Mouse (Mus musculus) urinary bladder, postnatal 25 days (tissue): Measurements from ENCODE around the gene 4833439L19Rik.

Source experiments
- DNase-seq: peaks from one replicate; pipeline ENCODE4 v3.0.0; 2022; ENCODE audit warnings: low spot score

Gene 4833439L19Rik

DNA sequence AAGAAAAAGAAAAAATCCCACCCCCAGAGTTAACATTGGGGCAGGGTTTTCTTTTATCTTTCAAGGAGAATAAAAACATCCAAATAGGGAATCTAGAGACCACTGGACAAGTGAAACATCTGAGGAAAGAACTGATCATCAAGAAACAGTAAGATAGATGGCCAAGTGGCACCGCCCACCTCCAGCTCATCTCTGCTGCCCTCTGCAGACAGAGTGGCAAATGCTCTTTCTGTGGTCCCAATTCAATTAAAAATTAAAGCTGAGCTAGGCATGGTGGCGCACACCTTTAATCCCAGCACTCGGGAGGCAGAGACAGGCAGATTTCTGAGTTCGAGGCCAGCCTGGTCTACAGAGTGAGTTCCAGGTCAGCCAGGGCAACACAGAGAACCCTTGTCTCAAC is 45.0 kb downstream of the 4833439L19Rik start:
- no peak for DNase-seq

DNA sequence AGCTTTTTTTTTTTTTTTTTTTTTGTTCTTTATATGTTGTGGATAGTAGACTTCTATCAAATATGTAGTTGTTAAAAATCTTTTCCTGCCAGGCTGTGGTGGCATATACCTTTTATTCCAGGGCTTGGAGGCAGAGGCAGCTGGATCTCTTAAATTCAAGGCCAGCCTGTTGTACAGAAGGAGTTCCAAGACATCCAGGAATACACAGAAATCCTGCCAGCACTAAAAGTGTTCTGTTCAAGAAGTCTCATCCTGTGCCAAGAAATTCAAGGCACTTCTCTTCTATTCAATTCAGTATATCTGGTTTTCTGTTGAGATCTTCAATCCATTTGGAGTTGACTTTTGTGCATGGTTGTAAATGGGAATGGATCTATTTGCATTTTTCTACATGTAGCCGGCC is 59.3 kb downstream of the 4833439L19Rik start:
- no peak for DNase-seq

DNA sequence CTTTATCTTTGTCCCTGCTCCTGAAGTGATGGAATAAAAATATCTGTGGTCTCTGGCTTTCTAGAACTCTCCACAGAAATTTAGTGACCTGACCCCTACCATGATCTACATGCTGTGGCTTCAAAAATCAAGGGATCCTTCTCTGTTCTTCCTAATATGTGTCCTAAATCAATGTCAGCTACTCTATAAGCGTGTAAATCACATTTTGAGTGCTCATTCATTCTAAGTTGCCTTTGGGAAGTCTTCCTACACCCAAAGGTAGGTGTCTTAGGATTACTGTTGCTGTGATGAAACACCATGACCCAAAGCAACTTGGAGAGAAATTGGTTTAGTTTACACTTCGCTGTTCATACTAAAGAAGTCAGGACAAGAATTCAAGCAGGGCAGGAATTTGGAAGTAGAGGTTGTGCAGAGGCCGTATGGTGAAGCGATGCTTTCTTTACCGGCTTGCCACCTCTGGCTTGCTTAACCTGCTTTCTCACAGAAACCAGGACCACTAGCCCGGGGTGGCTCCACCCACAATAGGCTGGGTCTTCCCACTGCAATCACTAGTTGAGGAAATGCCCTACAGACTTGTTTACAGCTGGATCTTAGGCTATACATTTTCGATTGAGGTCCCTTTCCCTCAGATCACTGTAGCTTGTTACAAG is 60.5 kb downstream of the 4833439L19Rik start:
- no peak for DNase-seq

DNA sequence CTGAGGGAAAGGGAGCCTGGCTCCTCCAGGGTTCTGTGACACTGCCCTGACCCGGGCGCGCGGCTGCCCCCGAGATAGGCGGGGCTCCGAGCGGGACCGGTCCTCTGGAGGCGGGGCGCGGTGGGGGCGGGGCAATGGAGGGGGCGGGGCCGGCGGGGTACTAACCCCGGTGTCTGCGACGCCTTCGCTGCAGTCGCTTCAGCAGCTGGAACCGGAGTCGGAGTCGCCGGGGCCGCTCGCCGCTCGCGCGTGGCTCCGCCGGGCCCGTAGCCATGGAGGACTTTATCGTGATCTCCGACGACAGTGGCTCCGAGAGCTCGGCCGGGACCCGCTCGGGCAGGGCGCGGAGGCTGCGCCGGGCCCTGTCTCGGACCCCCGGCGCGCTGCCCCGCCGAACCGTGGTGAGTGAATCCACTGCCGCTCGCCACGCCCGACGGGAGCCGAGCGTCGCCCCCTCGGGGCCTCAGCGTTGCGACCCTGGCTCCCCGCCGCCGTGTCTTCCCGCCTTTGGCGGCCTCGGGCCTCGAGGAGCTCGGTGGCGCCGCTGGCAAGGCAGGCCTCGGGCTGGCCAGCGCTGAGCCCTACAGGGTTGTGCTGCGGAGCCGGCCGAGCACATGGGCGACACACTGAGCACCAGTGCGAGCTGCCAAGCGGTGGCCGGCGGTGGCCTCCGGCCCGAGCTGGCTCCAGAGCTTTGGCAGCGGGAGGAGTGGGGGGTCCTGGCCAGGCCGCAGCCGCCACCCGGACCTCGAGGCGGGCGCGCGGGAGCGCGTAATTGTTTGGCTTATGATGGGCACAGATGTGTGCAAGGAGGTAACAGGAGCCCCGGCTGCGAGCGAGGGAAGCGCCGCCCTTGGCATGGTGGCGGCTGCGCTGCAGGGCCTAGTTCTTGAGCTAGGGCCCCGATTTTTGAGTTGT is 61.4 kb downstream of the 4833439L19Rik start, which contains the start of gene Simc1:
Gene Simc1 (plus strand): TSS at position 176 of the 918 bp plus-strand sequence.
- peak; percentile 71 for DNase-seq

DNA sequence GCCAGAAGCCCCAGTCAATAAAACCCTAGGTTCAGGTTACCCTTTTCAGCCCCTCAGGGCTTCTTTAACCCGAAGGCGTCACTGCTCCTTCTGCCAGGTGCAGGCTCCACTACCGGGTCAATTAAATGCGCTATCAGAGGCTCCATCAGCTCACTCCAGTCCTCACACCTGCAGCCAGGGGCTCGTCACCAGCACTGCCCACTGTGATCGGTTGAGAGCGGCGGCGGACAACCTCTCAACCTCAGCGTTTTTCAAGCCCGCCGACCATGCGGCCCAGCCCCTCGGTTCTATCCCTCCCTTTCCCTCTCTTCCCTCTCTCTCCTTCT is 62.0 kb downstream of the 4833439L19Rik start:
- no peak for DNase-seq

DNA sequence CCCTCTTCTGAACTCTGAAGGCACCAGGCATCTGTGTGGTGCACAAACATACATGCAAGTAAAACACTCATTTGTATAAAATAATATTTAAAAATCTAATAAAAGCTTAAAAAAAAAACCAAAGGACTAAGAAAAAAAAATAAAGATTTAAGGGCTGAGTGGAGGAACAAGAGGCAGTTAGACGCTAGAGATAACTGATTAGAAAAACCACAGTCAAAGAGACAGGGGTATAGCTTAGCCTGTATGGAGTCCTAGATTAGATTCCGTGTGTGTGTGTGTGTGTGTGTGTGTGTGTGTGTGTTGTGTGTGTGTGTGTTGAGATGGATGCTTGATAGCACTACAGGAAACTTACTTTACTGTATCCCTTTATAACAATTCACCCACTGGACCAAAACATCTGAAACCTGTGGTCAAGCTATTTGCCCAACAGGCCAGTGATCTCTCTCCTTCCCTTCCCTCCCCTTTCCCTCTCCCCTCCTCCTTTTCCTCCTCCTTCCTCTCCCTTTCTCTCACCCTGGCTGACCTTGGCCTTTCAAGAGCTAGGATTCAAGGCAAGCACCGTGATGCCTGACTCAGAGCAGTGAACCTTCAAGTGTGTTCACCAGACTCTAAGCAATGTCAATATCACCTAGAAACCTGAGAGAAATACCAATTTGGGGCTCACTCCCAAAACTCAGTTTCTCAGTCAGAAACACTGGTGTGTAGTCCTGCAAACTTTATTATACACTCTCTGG is 63.1 kb downstream of the 4833439L19Rik start:
- no peak for DNase-seq

DNA sequence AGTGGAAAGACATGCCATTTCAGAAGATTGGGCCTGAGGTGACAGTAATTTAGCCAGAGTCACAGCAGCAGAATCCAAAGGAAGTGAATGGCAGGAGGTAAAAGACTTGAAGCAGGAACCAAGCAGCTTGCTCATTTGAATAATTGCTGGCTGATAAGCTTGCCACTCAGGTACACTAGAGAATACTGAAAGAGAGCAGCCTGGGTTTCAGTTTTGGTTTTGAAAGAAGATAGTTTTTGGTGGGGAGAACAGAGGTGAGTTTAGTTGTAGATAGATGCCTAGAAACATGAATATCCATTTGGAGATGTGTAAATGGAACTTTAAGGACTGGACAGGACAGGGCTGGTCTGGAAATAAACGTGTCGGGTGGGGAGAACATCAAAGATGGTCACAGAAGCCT is 63.9 kb downstream of the 4833439L19Rik start:
- no peak for DNase-seq
